ENCODE assay signal across 20 mouse cellular contexts in genomic region chr17:54727660-54728059, GRCm38 (mm10).
DNase-seq lines count a peak whose midpoint lies in the region; ATAC-seq and TF ChIP-seq lines count a peak whose summit lies in the region.
"Had no signal": no experiment of that assay in that cellular context is flagged by ENCODE, and none has a peak within 500 bp of the region (broad histone marks: within the 10 kb centered on the region; RNA-seq: fewer than 3 reads in every experiment).

No protein-coding gene starts in this region.

- no peak for ATAC-seq in stomach, postnatal 0 days (ENCODE audit: low FRiP score, low TSS enrichment)
- no peak for ATAC-seq in neural tube, embryonic 15.5 days (ENCODE audit: low FRiP score)
- ATAC-seq: activated CD4-positive, CD25-positive, alpha-beta regulatory T cell, adult 4 months; forebrain, embryonic 16.5 days; intestine, embryonic 16.5 days had no signal

- no peak for TF ChIP-seq POLR2A in MEL (IDR thresholded peaks at IDR 0.05; ENCODE audit: control insufficient read depth in 1 of 2, insufficient read depth in 1 of 2, low read depth in 1 of 2, low read length in 2 of 2, poor library complexity in 1 of 2)

- no peak for TF ChIP-seq EP300 in MEL (IDR thresholded peaks at IDR 0.05; ENCODE audit: low read depth in 1 of 2, low read length in 2 of 2)
- TF ChIP-seq EP300 in stomach, postnatal 0 days (optimal IDR thresholded peaks at IDR 0.05): no peak

- peak; percentile 44 for TF ChIP-seq CTCF in layer of hippocampus, adult 2 months (conservative IDR thresholded peaks at IDR 0.05)
- TF ChIP-seq CTCF in E14TG2a.4 (conservative IDR thresholded peaks at IDR 0.05; ENCODE audit: low read length) (peak; percentile 77), MEL (IDR thresholded peaks at IDR 0.05 in 2 of 3, conservative IDR thresholded peaks at IDR 0.05 in 1 of 3; ENCODE audit: control insufficient read depth in 1 of 3, insufficient read depth in 1 of 3, low read depth in 2 of 3, low read length in 3 of 3, poor library complexity in 1 of 3, severe bottlenecking in 1 of 3) (peak in 2 of 3 experiments; percentile 3 to 11; a peak in 1 of 6 replicates)
- peak; percentile 22; the same call in 1 of the 2 replicates for TF ChIP-seq CTCF in stomach, postnatal 0 days (IDR thresholded peaks at IDR 0.05; ENCODE audit: low read depth)

- H3K9me3 ChIP-seq in E14TG2a.4 (ENCODE audit: low read length) (no peaks in the 10 kb centered on the region), MEL (replicated peaks; ENCODE audit: insufficient read depth, low read length) (no peaks in the 10 kb centered on the region)
- no peaks in the 10 kb centered on the region for H3K9me3 ChIP-seq in stomach, postnatal 0 days (ENCODE audit: control insufficient read depth, low read length)
- no peaks in the 10 kb centered on the region for H3K9me3 ChIP-seq in neural tube, embryonic 15.5 days (replicated peaks)
- H3K9me3 ChIP-seq: embryonic facial prominence, embryonic 12.5 days; heart, embryonic 15.5 days had no signal

- H3K4me1 ChIP-seq in E14TG2a.4 (replicated peaks; ENCODE audit: low read depth, low read length) (no peaks in the 10 kb centered on the region), MEL (ENCODE audit: control insufficient read depth in 1 of 2, insufficient read depth in 2 of 2, low read length in 2 of 2) (no peaks in the 10 kb centered on the region)
- no peaks in the 10 kb centered on the region for H3K4me1 ChIP-seq in stomach, postnatal 0 days (replicated peaks; ENCODE audit: control insufficient read depth, insufficient read depth)
- H3K4me1 ChIP-seq in neural tube, embryonic 15.5 days: no peaks in the 10 kb centered on the region
- H3K4me1 ChIP-seq: embryonic facial prominence, embryonic 12.5 days; heart, embryonic 15.5 days had no signal

- H3K79me2 ChIP-seq in MEL (ENCODE audit: control insufficient read depth, insufficient read depth, low read length, poor library complexity): no peaks in the 10 kb centered on the region

- no peak; the same call in 1 of the 2 replicates for TF ChIP-seq RAD21 in MEL (IDR thresholded peaks at IDR 0.05; ENCODE audit: low read depth, low read length)

- DNase-seq in layer of hippocampus, adult 2 months (ENCODE audit: low spot score in 2 of 2): no peak
- DNase-seq in layer of hippocampus, postnatal 10 days (ENCODE audit: low spot score in 2 of 2): no peak
- DNase-seq in MEL (ENCODE audit: low read depth, low spot score): peak; percentile 4
- DNase-seq in stomach, postnatal 0 days (ENCODE audit: low spot score): no peak
- no peak for DNase-seq in adrenal gland, adult 8-10 months
- DNase-seq: adrenal gland, postnatal 36 days; cerebellum, adult 2 months; cerebellum, postnatal 10 days; gastrocnemius, postnatal 10 days; heart, adult 2 months; heart, postnatal 14 days had no signal

- H3K4me3 ChIP-seq in layer of hippocampus, adult 2 months: no peak overlapping the region
- H3K4me3 ChIP-seq in E14TG2a.4 (replicated peaks; ENCODE audit: low read length): no peak overlapping the region
- H3K4me3 ChIP-seq in MEL (ENCODE audit: control insufficient read depth in 1 of 2, insufficient read depth in 1 of 2, low read depth in 2 of 2, low read length in 2 of 2): no peak overlapping the region
- H3K4me3 ChIP-seq in stomach, postnatal 0 days (ENCODE audit: low read depth, low read length): no peak overlapping the region
- H3K4me3 ChIP-seq in neural tube, embryonic 15.5 days (replicated peaks): no peak overlapping the region
- H3K4me3 ChIP-seq: embryonic facial prominence, embryonic 12.5 days; heart, adult 2 months; heart, embryonic 15.5 days had no signal

- H3K9ac ChIP-seq in MEL (ENCODE audit: control insufficient read depth, low read depth, low read length, poor library complexity, severe bottlenecking): no peak overlapping the region
- no peak overlapping the region for H3K9ac ChIP-seq in stomach, postnatal 0 days (ENCODE audit: low read length)
- no peak overlapping the region for H3K9ac ChIP-seq in neural tube, embryonic 15.5 days (replicated peaks)
- H3K9ac ChIP-seq: embryonic facial prominence, embryonic 12.5 days; heart, embryonic 15.5 days; hindbrain, embryonic 14.5 days had no signal

- H3K27ac ChIP-seq in layer of hippocampus, adult 2 months: no peak overlapping the region
- no peak overlapping the region for H3K27ac ChIP-seq in MEL (ENCODE audit: control insufficient read depth, low read depth, low read length)
- no peak overlapping the region for H3K27ac ChIP-seq in stomach, postnatal 0 days (replicated peaks)
- no peak overlapping the region for H3K27ac ChIP-seq in neural tube, embryonic 15.5 days (replicated peaks)
- H3K27ac ChIP-seq: embryonic facial prominence, embryonic 12.5 days; heart, adult 2 months; heart, embryonic 15.5 days; hindbrain, embryonic 14.5 days had no signal

- H3K27me3 ChIP-seq in E14TG2a.4 (ENCODE audit: insufficient read depth, low read length) (no peaks in the 10 kb centered on the region), MEL (ENCODE audit: control insufficient read depth in 1 of 2, insufficient read depth in 2 of 2, low read length in 2 of 2) (no peaks in the 10 kb centered on the region)
- H3K27me3 ChIP-seq in stomach, postnatal 0 days (ENCODE audit: control insufficient read depth, insufficient read depth, low read length): no peaks in the 10 kb centered on the region
- no peaks in the 10 kb centered on the region for H3K27me3 ChIP-seq in neural tube, embryonic 15.5 days (replicated peaks)
- H3K27me3 ChIP-seq: embryonic facial prominence, embryonic 12.5 days; heart, embryonic 15.5 days had no signal

- no peak overlapping the region for H3K4me2 ChIP-seq in stomach, postnatal 0 days (replicated peaks; ENCODE audit: low read depth)
- no peak overlapping the region for H3K4me2 ChIP-seq in neural tube, embryonic 15.5 days
- H3K4me2 ChIP-seq: embryonic facial prominence, embryonic 12.5 days; heart, embryonic 11.5 days; heart, embryonic 15.5 days; hindbrain, embryonic 14.5 days had no signal

- H3K36me3 ChIP-seq in E14TG2a.4 (ENCODE audit: insufficient read depth, low read length) (no peaks in the 10 kb centered on the region), MEL (ENCODE audit: control insufficient read depth in 1 of 2, insufficient read depth in 2 of 2, low read length in 2 of 2) (no peaks in the 10 kb centered on the region)
- H3K36me3 ChIP-seq in stomach, postnatal 0 days (ENCODE audit: control insufficient read depth, insufficient read depth, low read length): no peaks in the 10 kb centered on the region
- H3K36me3 ChIP-seq in neural tube, embryonic 15.5 days: no peaks in the 10 kb centered on the region
- H3K36me3 ChIP-seq: embryonic facial prominence, embryonic 12.5 days; heart, embryonic 15.5 days had no signal

TF ChIP-seq in MEL, 35 proteins besides CTCF, POLR2A, EP300 and RAD21:
- no peak for TF ChIP-seq BHLHE40 (IDR thresholded peaks at IDR 0.05; ENCODE audit: borderline replicate concordance, low read depth, low read length)
- TF ChIP-seq ZMIZ1 (IDR thresholded peaks at IDR 0.05; ENCODE audit: low read depth, low read length): no peak
- TF ChIP-seq E2F4 (IDR thresholded peaks at IDR 0.05; ENCODE audit: borderline replicate concordance, low read depth, low read length): no peak
- TF ChIP-seq CHD1 (IDR thresholded peaks at IDR 0.05; ENCODE audit: low read depth, low read length): no peak
- no peak for TF ChIP-seq GATA1 (IDR thresholded peaks at IDR 0.05; ENCODE audit: low read depth, low read length)
- no peak for TF ChIP-seq UBTF (IDR thresholded peaks at IDR 0.05; ENCODE audit: borderline replicate concordance, insufficient read depth, low read depth, low read length)
- no peak for TF ChIP-seq POLR2AphosphoS5 (IDR thresholded peaks at IDR 0.05; ENCODE audit: borderline replicate concordance, low read depth, low read length)
- TF ChIP-seq USF1 (IDR thresholded peaks at IDR 0.05; ENCODE audit: low read depth, low read length): no peak
- TF ChIP-seq SIN3A (IDR thresholded peaks at IDR 0.05; ENCODE audit: low read length): no peak
- no peak for TF ChIP-seq USF2 (IDR thresholded peaks at IDR 0.05; ENCODE audit: borderline replicate concordance in 1 of 2, insufficient read depth in 1 of 2, low read depth in 1 of 2, low read length in 2 of 2)
- no peak for TF ChIP-seq TBP (IDR thresholded peaks at IDR 0.05; ENCODE audit: low read depth, low read length)

Comparison
In these comparisons a context has a peak if more than half of its experiments do, and no peak if none do; other contexts are left out.
1. CTCF ChIP-seq: peak in every context shown above with its lines; median percentile 77 in E14TG2a.4; 44 in layer of hippocampus, adult 2 months; 22 in stomach, postnatal 0 days; 7 in MEL.